Mouse (Mus musculus): ENCODE data around the gene Agpat3.

DNA sequence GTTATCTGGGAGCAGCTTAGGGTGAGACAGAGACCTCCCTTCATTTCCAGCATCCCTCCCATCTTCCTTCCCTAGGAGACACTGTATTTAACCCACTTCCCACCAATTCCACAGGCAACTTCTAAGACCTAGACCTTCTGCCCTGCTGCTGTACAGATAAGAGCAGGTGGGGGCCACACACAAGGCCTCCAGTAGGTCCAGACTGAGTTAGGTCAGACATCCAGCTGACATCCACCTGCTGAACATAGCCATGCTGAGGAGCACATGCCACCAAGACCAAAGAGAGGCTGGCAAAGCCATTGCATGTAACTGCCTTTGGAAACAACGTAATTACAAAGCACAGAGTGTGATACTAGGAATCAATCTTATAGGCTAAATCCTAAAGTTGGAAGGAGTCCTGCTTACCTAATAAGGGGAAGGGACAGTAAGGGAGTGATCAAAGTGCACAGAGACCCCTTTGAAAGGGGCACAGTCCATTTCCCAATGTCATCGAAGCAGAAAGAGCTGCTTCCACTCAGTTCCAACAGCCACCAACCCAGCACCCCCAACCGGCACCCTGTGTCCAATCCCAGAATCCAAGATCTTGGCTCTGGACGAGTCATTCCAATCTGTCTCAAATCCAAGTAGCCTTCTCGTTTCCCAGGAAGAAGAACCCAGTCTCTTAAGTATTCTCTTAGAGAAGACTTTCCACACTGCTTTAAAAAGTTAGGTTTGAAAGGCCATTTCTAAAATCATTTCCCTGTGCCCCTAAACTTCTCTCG is 1.3 kb downstream of the Agpat3 start:
- no peak for TF ChIP-seq MAFK (IDR thresholded peaks at IDR 0.05; ENCODE audit: insufficient read depth, low read depth, low read length)
- TF ChIP-seq HCFC1 (IDR thresholded peaks at IDR 0.05; ENCODE audit: borderline replicate concordance, insufficient read depth, low read length), result no peak
- no peak for TF ChIP-seq CHD2 (IDR thresholded peaks at IDR 0.05; ENCODE audit: low read depth, low read length)
- no peak for TF ChIP-seq ZC3H11A (IDR thresholded peaks at IDR 0.05; ENCODE audit: borderline replicate concordance, low read depth, low read length)
- TF ChIP-seq ZNF384 (IDR thresholded peaks at IDR 0.05; ENCODE audit: low read depth, low read length), result no peak
